Mouse (Mus musculus) thymus, adult 2 months (tissue): ENCODE data around the gene Kcnh3. TPM values are rescaled to one million over a fixed set of nuclear protein-coding genes. Genes with fewer than 3 reads are reported as not detected.

ENCODE experiments used
- DNase-seq: peaks from one replicate; pipeline ENCODE4 v3.0.0; 2021
- H3K27ac ChIP-seq: fragments of 200-500 bp; 2 replicates; pipeline ENCODE4 v1.5.1; 2012; ENCODE audit warnings: low read length, control low read depth; ENCODE audit not compliant: control insufficient read depth, insufficient read depth
- H3K27me3 ChIP-seq: fragments of 200-500 bp; 2 replicates; pipeline ENCODE4 v1.6.1; 2012; ENCODE audit warnings: mild to moderate bottlenecking, low read length, moderate library complexity, mixed read lengths; ENCODE audit not compliant: control insufficient read depth, insufficient read depth
- H3K36me3 ChIP-seq: fragments of 200-500 bp; 2 replicates; pipeline ENCODE4 v1.6.1; 2012; ENCODE audit warnings: mild to moderate bottlenecking, low read length, moderate library complexity; ENCODE audit not compliant: control insufficient read depth, insufficient read depth
- H3K4me1 ChIP-seq: fragments of 200-500 bp; replicated peaks from 2 replicates; pipeline ENCODE4 v1.6.1; 2012; ENCODE audit warnings: low read length; ENCODE audit not compliant: control insufficient read depth, insufficient read depth
- H3K4me3 ChIP-seq: fragments of 200-500 bp; 2 replicates; pipeline ENCODE4 v1.5.1; 2012; ENCODE audit warnings: mild to moderate bottlenecking, low read length, control low read depth, moderate library complexity; ENCODE audit not compliant: control insufficient read depth, insufficient read depth
- CTCF ChIP-seq: fragments of 200-500 bp; IDR thresholded peaks from 2 replicates; pipeline ENCODE4 v1.5.1; 2012; ENCODE audit warnings: mild to moderate bottlenecking, control low read depth, low read length, moderate library complexity, borderline replicate concordance; ENCODE audit not compliant: control insufficient read depth, poor library complexity, insufficient read depth; ENCODE audit errors: extremely low read depth
- POLR2A ChIP-seq: fragments of 200-500 bp; IDR thresholded peaks from 2 replicates; pipeline ENCODE4 v1.6.1; 2012; ENCODE audit warnings: mild to moderate bottlenecking, low read length, control low read depth, moderate library complexity; ENCODE audit not compliant: control insufficient read depth, poor library complexity, insufficient read depth; ENCODE audit errors: extremely low read depth
- WGBS: fragments of 180-500 bp; shearing (Covaris S2); methylation state at CpG from one replicate; pipeline ENCODE4 v1.1.7; 2018; 5-methylcytosine and 5-hydroxymethylcytosine counted together
- polyA plus RNA-seq: library from polyadenylated mRNA; depleted of rRNA; stranded (reverse); fragments of >200 nt; gene quantifications from 2 replicates; pipeline ENCODE4 v1.2.3, GENCODE M21; 2012; rRNA removed

The Kcnh3 gene
- 83.5 and 85.5 TPM in 2 replicates for polyA plus RNA-seq

- 4% methylated on average over 66 of the region's 66 CpGs for WGBS
- Histone ChIP-seq H3K4me3 (peak within 1 kb of the TSS; percentile 44), H3K36me3 (no peaks in the 10 kb centered on the region), H3K27me3 (peaks cover 47% of the 10 kb centered on the region), H3K4me1 (peaks cover 32% of the 10 kb centered on the region), H3K27ac (no peak within 1 kb of the TSS)
- DNase-seq: peak; percentile 83
- TF ChIP-seq CTCF: peak; percentile 24; the same call in 1 of the 2 replicates
- no peak for TF ChIP-seq POLR2A
Observed at GRCm38 (mm10) chr15:99224208-99224911, at the start of gene Kcnh3. Gene Kcnh3 (plus strand): TSS chr15:99224861.

- no peak for TF ChIP-seq POLR2A
- TF ChIP-seq CTCF: no peak
- Histone ChIP-seq H3K36me3 (no peaks in the 10 kb centered on the region), H3K27me3 (no peaks in the 10 kb centered on the region), H3K4me1 (no peaks in the 10 kb centered on the region), H3K27ac (no peak overlapping the region), H3K4me3 (no peak overlapping the region)
- WGBS: 50% methylated on average over 2 of the region's 2 CpGs
- no peak for DNase-seq
Observed at GRCm38 (mm10) chr15:99179639-99180038, 45.0 kb upstream of the Kcnh3 start.

- DNase-seq: no peak
- H3K36me3 ChIP-seq: no peaks in the 10 kb centered on the region
- H3K4me1 ChIP-seq: no peaks in the 10 kb centered on the region
- no peaks in the 10 kb centered on the region for H3K27me3 ChIP-seq
- H3K27ac ChIP-seq: no peak overlapping the region
- 97% methylated on average over 9 of the region's 9 CpGs for WGBS
- H3K4me3 ChIP-seq: no peak overlapping the region
- TF ChIP-seq CTCF (no peak), POLR2A (no peak)
Observed at GRCm38 (mm10) chr15:99184217-99184914, 40.3 kb upstream of the Kcnh3 start.

- Histone ChIP-seq H3K4me3 (no peak overlapping the region), H3K27me3 (no peaks in the 10 kb centered on the region), H3K4me1 (no peaks in the 10 kb centered on the region), H3K27ac (no peak overlapping the region), H3K36me3 (no peaks in the 10 kb centered on the region)
- DNase-seq: no peak
- TF ChIP-seq CTCF: no peak
- no peak for TF ChIP-seq POLR2A
- 92% methylated on average over 10 of the region's 10 CpGs for WGBS
Observed at GRCm38 (mm10) chr15:99194358-99194757, 30.3 kb upstream of the Kcnh3 start.

- H3K36me3 ChIP-seq: no peaks in the 10 kb centered on the region
- TF ChIP-seq POLR2A (no peak), CTCF (no peak)
- WGBS: 91% methylated on average over 6 of the region's 6 CpGs
- no peak overlapping the region for H3K4me3 ChIP-seq
- H3K27ac ChIP-seq: no peak overlapping the region
- H3K4me1 ChIP-seq: peaks cover 5% of the 10 kb centered on the region
- H3K27me3 ChIP-seq: no peaks in the 10 kb centered on the region
- no peak for DNase-seq
Observed at GRCm38 (mm10) chr15:99195043-99195442, 29.6 kb upstream of the Kcnh3 start.

DNA sequence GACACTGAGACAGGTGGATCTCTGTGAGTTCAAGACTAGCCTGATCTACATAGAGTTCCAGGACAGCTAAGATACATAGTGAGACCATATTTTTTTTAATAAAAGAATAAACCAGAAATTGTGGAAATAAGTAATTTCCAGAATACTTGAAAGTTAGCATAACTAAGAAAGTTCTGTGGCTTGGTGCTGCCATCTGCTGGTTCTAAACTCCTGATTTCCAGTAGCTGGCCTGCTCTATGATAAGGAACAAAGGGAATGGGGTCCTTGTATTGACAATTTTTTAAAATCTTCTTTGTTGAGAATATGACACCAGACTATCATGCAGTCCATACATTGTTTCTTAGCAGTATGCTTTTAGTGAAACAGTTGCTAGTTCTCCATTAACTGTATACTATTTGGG lies 25.9 kb upstream of the Kcnh3 start:
- no peak overlapping the region for H3K27ac ChIP-seq
- peaks cover 18% of the 10 kb centered on the region for H3K4me1 ChIP-seq
- H3K36me3 ChIP-seq: no peaks in the 10 kb centered on the region
- TF ChIP-seq POLR2A (no peak), CTCF (no peak)
- no peaks in the 10 kb centered on the region for H3K27me3 ChIP-seq
- DNase-seq: peak; percentile 26
- H3K4me3 ChIP-seq: no peak overlapping the region

DNA sequence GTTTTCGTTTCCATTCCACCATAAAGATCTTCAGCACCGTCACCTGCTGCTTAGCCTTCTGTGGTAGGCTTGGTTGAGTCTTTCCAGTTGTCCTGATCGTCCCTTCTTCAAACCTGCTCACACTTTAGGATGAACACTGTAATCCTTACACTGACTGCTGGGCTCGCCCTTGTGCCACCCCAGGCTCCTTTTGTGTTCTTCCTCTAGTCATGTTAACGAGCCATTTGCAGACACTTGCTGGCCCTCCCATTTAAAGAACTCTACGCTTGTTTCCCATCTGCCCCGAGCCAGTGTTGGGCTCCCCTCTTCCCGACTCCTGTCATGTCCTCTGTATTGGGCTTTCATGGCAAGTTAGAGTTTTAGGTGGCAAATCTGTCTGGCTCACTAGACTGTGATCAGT lies 18.7 kb upstream of the Kcnh3 start:
- Histone ChIP-seq H3K36me3 (no peaks in the 10 kb centered on the region; the same call in 1 of the 2 replicates), H3K4me1 (peaks cover 14% of the 10 kb centered on the region), H3K27ac (no peak overlapping the region), H3K27me3 (no peaks in the 10 kb centered on the region), H3K4me3 (no peak overlapping the region)
- WGBS: 96% methylated on average over 8 of the region's 8 CpGs
- TF ChIP-seq CTCF (no peak), POLR2A (no peak)
- no peak for DNase-seq
